Mouse (Mus musculus) small intestine, adult 2 months (tissue): ENCODE data around the gene 4930402F06Rik. TPM values are rescaled to one million over a fixed set of nuclear protein-coding genes. Genes with fewer than 3 reads are reported as not detected.

Source experiments
- H3K27ac ChIP-seq: fragments of 200-500 bp; 2 replicates; pipeline ENCODE4 v1.5.1; 2012; ENCODE audit warnings: low read depth, low read length, control low read depth, inconsistent platforms; ENCODE audit not compliant: insufficient read depth
- H3K27me3 ChIP-seq: fragments of 200-500 bp; 2 replicates; pipeline ENCODE4 v1.6.1; 2012; ENCODE audit warnings: mild to moderate bottlenecking, moderate library complexity, low read length, inconsistent platforms; ENCODE audit not compliant: control insufficient read depth, insufficient read depth
- H3K36me3 ChIP-seq: fragments of 200-500 bp; 2 replicates; pipeline ENCODE4 v1.6.1; 2012; ENCODE audit warnings: mild to moderate bottlenecking, low read length, control low read depth, inconsistent platforms; ENCODE audit not compliant: control insufficient read depth, insufficient read depth
- H3K4me1 ChIP-seq: fragments of 200-500 bp; 2 replicates; pipeline ENCODE4 v1.6.1; 2012; ENCODE audit warnings: low read length, inconsistent platforms, mixed read lengths; ENCODE audit not compliant: control insufficient read depth, insufficient read depth, insufficient read length
- H3K4me3 ChIP-seq: fragments of 200-500 bp; 2 replicates; pipeline ENCODE4 v1.5.1; 2012; ENCODE audit warnings: low read depth, mild to moderate bottlenecking, control low read depth, inconsistent platforms, low read length, moderate library complexity
- CTCF ChIP-seq: fragments of 200-500 bp; IDR thresholded peaks from 2 replicates; pipeline ENCODE4 v1.5.1; 2012; ENCODE audit warnings: low read depth, mild to moderate bottlenecking, control low read depth, inconsistent platforms, low read length, moderate library complexity, mixed read lengths; ENCODE audit not compliant: insufficient replicate concordance, insufficient read length; ENCODE audit errors: extremely low read depth
- POLR2A ChIP-seq: fragments of 200-500 bp; IDR thresholded peaks from 2 replicates; pipeline ENCODE4 v1.6.1; 2012; ENCODE audit warnings: low read depth, mild to moderate bottlenecking, control low read depth, inconsistent platforms, low read length, moderate library complexity
- WGBS: fragments of 180-500 bp; shearing (Covaris S2); methylation state at CpG from one replicate; pipeline ENCODE4 v1.1.7; 2018; 5-methylcytosine and 5-hydroxymethylcytosine counted together
- polyA plus RNA-seq: library from polyadenylated mRNA; depleted of rRNA; stranded (reverse); fragments of >200 nt; gene quantifications from 2 replicates; pipeline ENCODE4 v1.2.3, GENCODE M21; 2012; rRNA removed

Gene 4930402F06Rik
- polyA plus RNA-seq, 1 experiment = not detected

DNA sequence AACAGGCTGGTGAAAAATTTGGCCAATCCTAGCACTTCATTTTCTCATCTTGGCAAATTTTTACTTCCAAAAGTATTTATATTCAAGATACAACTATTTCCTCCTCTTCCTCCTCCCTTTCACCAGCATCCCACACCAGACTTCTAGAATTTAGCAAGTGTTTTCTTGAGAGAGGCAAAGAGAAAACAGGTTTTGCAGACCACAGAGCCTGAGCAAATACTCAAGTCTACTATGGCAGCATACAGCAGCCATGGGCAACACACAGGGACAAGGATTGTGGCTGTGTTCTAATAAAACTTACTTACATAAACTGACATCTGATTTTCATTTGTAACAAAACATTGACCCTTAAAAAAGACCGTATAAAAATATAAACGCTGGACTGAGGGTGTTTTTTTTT is 65.8 kb downstream of the 4930402F06Rik start:
- Histone ChIP-seq H3K27ac (no peak overlapping the region), H3K4me3 (no peak overlapping the region), H3K27me3 (no peaks in the 10 kb centered on the region), H3K4me1 (peaks cover 7% of the 10 kb centered on the region; the same call in 1 of the 2 replicates), H3K36me3 (no peaks in the 10 kb centered on the region)
- no peak for TF ChIP-seq POLR2A
- no peak for TF ChIP-seq CTCF
- WGBS = 63% methylated on average over 2 of the region's 2 CpGs

DNA sequence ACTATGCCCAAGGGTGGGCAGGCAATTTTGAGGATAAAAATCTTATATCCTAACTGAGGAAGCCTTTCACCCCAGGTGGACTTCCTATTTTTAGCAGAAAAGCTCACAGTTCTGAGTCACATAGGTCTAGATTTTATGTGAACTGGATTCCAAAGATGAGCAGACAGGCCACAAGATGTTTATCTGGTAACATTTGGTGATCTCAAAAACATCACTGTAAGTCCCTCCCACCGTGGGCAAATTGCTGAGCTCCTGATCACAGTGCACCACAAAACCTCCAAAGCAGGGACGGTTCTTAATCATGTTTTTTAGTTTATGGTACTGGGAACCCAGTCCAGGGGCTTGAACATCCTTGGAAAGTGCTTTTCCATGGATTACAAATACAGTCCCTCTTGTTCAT is 67.9 kb downstream of the 4930402F06Rik start:
- TF ChIP-seq POLR2A (no peak), CTCF (no peak)
- H3K27ac ChIP-seq = no peak overlapping the region
- peaks cover 7% of the 10 kb centered on the region; the same call in 1 of the 2 replicates for H3K4me1 ChIP-seq
- 68% methylated on average over 2 of the region's 2 CpGs for WGBS
- peaks cover 1% of the 10 kb centered on the region; the same call in 1 of the 2 replicates for H3K36me3 ChIP-seq
- no peaks in the 10 kb centered on the region for H3K27me3 ChIP-seq
- no peak overlapping the region for H3K4me3 ChIP-seq

GRCm38 (mm10) chr2:35328064-35328792 is 68.7 kb downstream of the 4930402F06Rik start:
- Histone ChIP-seq H3K27ac (no peak overlapping the region), H3K4me3 (no peak overlapping the region), H3K27me3 (no peaks in the 10 kb centered on the region), H3K4me1 (peaks cover 10% of the 10 kb centered on the region; the same call in 1 of the 2 replicates), H3K36me3 (peaks cover 1% of the 10 kb centered on the region)
- 51% methylated on average over 11 of the region's 11 CpGs for WGBS
- no peak for TF ChIP-seq CTCF

DNA sequence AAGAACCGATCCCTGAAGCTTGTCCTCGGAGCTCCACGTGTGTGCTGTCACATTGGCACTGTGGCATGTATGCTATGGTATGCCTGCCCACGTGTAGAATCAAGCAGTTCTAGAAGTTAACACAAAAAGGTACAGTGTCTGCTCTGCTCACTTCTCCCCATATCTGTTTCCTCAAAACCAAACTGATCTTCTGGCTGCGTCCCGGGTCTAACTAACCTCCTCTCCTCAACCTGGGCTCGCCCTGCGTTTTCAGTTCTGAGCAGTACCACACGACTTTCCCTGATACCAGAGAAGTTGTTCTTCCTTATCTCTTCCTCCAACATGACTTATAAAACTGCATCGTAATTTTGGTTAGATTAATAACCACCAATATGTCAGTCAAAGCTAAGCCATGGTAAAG is 69.4 kb downstream of the 4930402F06Rik start:
- Histone ChIP-seq H3K27ac (no peak overlapping the region), H3K4me1 (peaks cover 9% of the 10 kb centered on the region), H3K36me3 (peaks cover 1% of the 10 kb centered on the region), H3K27me3 (no peaks in the 10 kb centered on the region), H3K4me3 (no peak overlapping the region)
- 38% methylated on average over 10 of the region's 10 CpGs for WGBS
- no peak for TF ChIP-seq POLR2A
- no peak for TF ChIP-seq CTCF

DNA sequence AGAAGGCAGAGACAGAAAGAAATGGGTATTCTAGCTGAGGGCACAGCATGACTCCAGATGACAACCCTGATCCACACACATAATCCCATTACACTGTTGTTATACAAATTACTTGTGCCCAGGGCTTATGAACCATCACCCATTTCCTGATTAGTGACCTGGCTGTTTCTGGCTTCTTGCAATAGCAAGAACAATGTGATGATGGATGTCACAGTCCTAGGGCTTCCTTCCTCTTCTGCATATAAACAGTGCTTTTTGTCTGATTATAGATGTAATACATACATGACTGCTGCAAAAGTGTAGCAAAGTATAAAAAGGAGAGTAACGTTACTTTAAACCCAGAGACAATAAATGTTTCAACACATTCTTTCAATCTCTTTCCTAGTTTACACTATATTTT is 70.0 kb downstream of the 4930402F06Rik start:
- peaks cover 13% of the 10 kb centered on the region for H3K4me1 ChIP-seq
- 76% methylated on average over 1 of the region's 1 CpGs for WGBS
- no peak for TF ChIP-seq POLR2A
- no peak for TF ChIP-seq CTCF
- H3K36me3 ChIP-seq = peaks cover 1% of the 10 kb centered on the region
- no peaks in the 10 kb centered on the region for H3K27me3 ChIP-seq
- no peak overlapping the region for H3K27ac ChIP-seq
- no peak overlapping the region for H3K4me3 ChIP-seq

- Histone ChIP-seq H3K27me3 (no peaks in the 10 kb centered on the region), H3K4me3 (no peak overlapping the region), H3K27ac (no peak overlapping the region), H3K4me1 (peaks cover 15% of the 10 kb centered on the region), H3K36me3 (peaks cover 5% of the 10 kb centered on the region)
- TF ChIP-seq POLR2A (no peak), CTCF (no peak)
- WGBS = 56% methylated on average over 10 of the region's 10 CpGs
Measured at GRCm38 (mm10) chr2:35325930-35326329, 71.0 kb downstream of the 4930402F06Rik start.

Other genes with a start within 250 kb of the 4930402F06Rik start
- gene Rab14, start 196.1 kb downstream of the 4930402F06Rik start, polyA plus RNA-seq = 28.2 and 239 TPM in 2 replicates
- 198 and 205 TPM in 2 replicates for gene Gsn, start 140.8 kb downstream of the 4930402F06Rik start, polyA plus RNA-seq
- gene Stom, start 60.2 kb downstream of the 4930402F06Rik start, polyA plus RNA-seq = 19.9 and 55.4 TPM in 2 replicates
- not detected in 2 replicates for gene 4930568D16Rik, start 29.4 kb downstream of the 4930402F06Rik start, polyA plus RNA-seq
- 3.5 and 3.6 TPM in 2 replicates for gene Ggta1, start 66.1 kb upstream of the 4930402F06Rik start, polyA plus RNA-seq
- 66.2 and 140 TPM in 2 replicates for gene Dab2ip, start 161.1 kb upstream of the 4930402F06Rik start, polyA plus RNA-seq